Mouse (Mus musculus) liver, embryonic 14.5 days (tissue): ENCODE results near the gene C8g. TPM values are rescaled to one million over a fixed set of nuclear protein-coding genes. Genes with fewer than 3 reads are reported as not detected.

ENCODE experiments used
- ATAC-seq: fragments of 200-750 bp; cut with Nextera tagmentation; 2 replicates; pipeline ENCODE4 v1.8.0; 2017; ENCODE audit warnings: moderate number of reproducible peaks, mild to moderate bottlenecking, moderate library complexity; ENCODE audit not compliant: insufficient read depth
- DNase-seq, 3 experiments: peaks; one replicate each; pipeline ENCODE4 v3.0.0-alpha.2; 2012 to 2013; ENCODE audit warnings: low read depth in 3 of 3, low spot score in 3 of 3
- H3K27ac ChIP-seq: fragments of 300-500 bp; sonication (generic); 2 replicates; pipeline ENCODE4 v1.5.1; 2014; ENCODE audit warnings: moderate library complexity, mild to moderate bottlenecking, control low read depth, inconsistent platforms
- H3K27me3 ChIP-seq: fragments of 300-500 bp; sonication (generic); 2 replicates; pipeline ENCODE4 v1.6.1; 2014; ENCODE audit warnings: mild to moderate bottlenecking, low read length, moderate library complexity; ENCODE audit not compliant: control insufficient read depth, insufficient read depth
- H3K36me3 ChIP-seq: fragments of 300-500 bp; sonication (generic); replicated peaks from 2 replicates; pipeline ENCODE4 v1.6.1; 2014; ENCODE audit warnings: low read depth; ENCODE audit not compliant: control insufficient read depth, insufficient read depth
- H3K4me1 ChIP-seq, 2 experiments: fragments of 200-500 bp in 1 of 2; fragments of 300-500 bp in 1 of 2; sonication (generic) in 1 of 2; replicated peaks; 2 replicates each; pipeline ENCODE4 v1.6.1; 2012 to 2014; ENCODE audit warnings: antibody characterized with exemption in 1 of 2, inconsistent platforms in 1 of 2, low read length in 1 of 2; ENCODE audit not compliant: control insufficient read depth in 2 of 2, insufficient read depth in 2 of 2
- H3K4me2 ChIP-seq: fragments of 300-500 bp; sonication (generic); 2 replicates; pipeline ENCODE4 v1.6.1; 2014; ENCODE audit warnings: low read depth, mild to moderate bottlenecking, control low read depth, moderate library complexity
- H3K4me3 ChIP-seq, 2 experiments: fragments of 200-500 bp in 1 of 2; fragments of 300-500 bp in 1 of 2; sonication (generic) in 1 of 2; 2 replicates each; pipeline ENCODE4 v1.5.1; 2012 to 2014; ENCODE audit warnings: low read depth in 2 of 2, low read length in 2 of 2, mild to moderate bottlenecking in 2 of 2, control low read depth in 1 of 2, inconsistent platforms in 1 of 2, moderate library complexity in 1 of 2; ENCODE audit not compliant: insufficient read depth in 1 of 2
- H3K9ac ChIP-seq: fragments of 300-500 bp; sonication (generic); replicated peaks from 2 replicates; pipeline ENCODE4 v1.6.1; 2014; ENCODE audit warnings: mild to moderate bottlenecking, control low read depth, moderate library complexity
- H3K9me3 ChIP-seq: fragments of 300-500 bp; sonication (generic); 2 replicates; pipeline ENCODE4 v1.6.1; 2016; ENCODE audit warnings: low read length, mixed read lengths; ENCODE audit not compliant: control insufficient read depth
- CTCF ChIP-seq: IDR thresholded peaks from 2 replicates; pipeline ENCODE4 v1.5.1; 2016; ENCODE audit warnings: antibody characterized with exemption, low read depth, control low read depth
- EP300 ChIP-seq: IDR thresholded peaks from 2 replicates; pipeline ENCODE4 v1.6.1; 2016; ENCODE audit warnings: antibody characterized with exemption, low read depth
- WGBS: fragments of 180-500 bp; shearing (Covaris S2); extraction: QIAGEN DNeasy Blood & Tissue Kit; methylation state at CpG from one replicate; pipeline ENCODE4 v1.1.7; 2014; ENCODE audit not compliant: insufficient replicate concordance; 5-methylcytosine and 5-hydroxymethylcytosine counted together
- polyA plus RNA-seq, 2 experiments: library from polyadenylated mRNA; depleted of rRNA in 1 of 2; stranded (reverse) in 1 of 2; unstranded in 1 of 2; fragments of >200 nt; fragmentation: Nextera tagmentation in 1 of 2; extraction: Ambion mirVana in 1 of 2; gene quantifications; 2 replicates each; pipeline versions ENCODE4 v1.2.1 to v1.2.3; 2012 to 2014

The C8g gene
- polyA plus RNA-seq, 2 experiments = 26.7 to 57.9 TPM

- ATAC-seq = no peak
These were observed 50.5 kb downstream of the C8g start for GRCm38 (mm10) chr2:25450853-25451647.

More at GRCm38 (mm10) chr2:25450853-25451647, 50.5 kb downstream of the C8g start:
- Histone ChIP-seq H3K36me3 (no peaks in the 10 kb centered on the region), H3K27me3 (no peaks in the 10 kb centered on the region), H3K4me1 (no peaks in the 10 kb centered on the region), H3K9ac (no peak overlapping the region), H3K9me3 (no peaks in the 10 kb centered on the region), H3K27ac (no peak overlapping the region), H3K4me2 (no peak overlapping the region), H3K4me3 (no peak overlapping the region)
- TF ChIP-seq EP300 (no peak), CTCF (no peak)
- 52% methylated on average over 8 of the region's 8 CpGs for WGBS
- DNase-seq = no peak

Other genes starting within 250 kb of the C8g start
Only the 30 nearest of the 36 such genes appear.
- not detected in 2 replicates for gene Lrrc26, start 211.8 kb downstream of the C8g start, polyA plus RNA-seq (2012; rRNA removed)
- gene Lrrc26, start 211.8 kb downstream of the C8g start, polyA plus RNA-seq (2014; fragmentation: Nextera tagmentation; extraction: Ambion mirVana) = not detected in 2 replicates
- gene Grin1, start 182.5 kb downstream of the C8g start, polyA plus RNA-seq (2012; rRNA removed) = 0.02 and 0.05 TPM in 2 replicates
- gene Grin1, start 182.5 kb downstream of the C8g start, polyA plus RNA-seq (2014; fragmentation: Nextera tagmentation; extraction: Ambion mirVana) = 0.06 and 0.14 TPM in 2 replicates
- gene Man1b1, start 169.4 kb downstream of the C8g start, polyA plus RNA-seq (2012; rRNA removed) = 5.3 and 6.6 TPM in 2 replicates
- gene Man1b1, start 169.4 kb downstream of the C8g start, polyA plus RNA-seq (2014; fragmentation: Nextera tagmentation; extraction: Ambion mirVana) = 25.4 and 28.2 TPM in 2 replicates
- 9.3 and 10.6 TPM in 2 replicates for gene Dpp7, start 145.4 kb downstream of the C8g start, polyA plus RNA-seq (2012; rRNA removed)
- 9.4 and 12.8 TPM in 2 replicates for gene Dpp7, start 145.4 kb downstream of the C8g start, polyA plus RNA-seq (2014; fragmentation: Nextera tagmentation; extraction: Ambion mirVana)
- gene Uap1l1, start 136.0 kb downstream of the C8g start, polyA plus RNA-seq (2012; rRNA removed) = 2.9 and 3.8 TPM in 2 replicates
- gene Uap1l1, start 136.0 kb downstream of the C8g start, polyA plus RNA-seq (2014; fragmentation: Nextera tagmentation; extraction: Ambion mirVana) = 9.3 and 14.1 TPM in 2 replicates
- 20.1 and 21.5 TPM in 2 replicates for gene Sapcd2, start 129.4 kb downstream of the C8g start, polyA plus RNA-seq (2012; rRNA removed)
- gene Sapcd2, start 129.4 kb downstream of the C8g start, polyA plus RNA-seq (2014; fragmentation: Nextera tagmentation; extraction: Ambion mirVana) = 17.9 and 20.5 TPM in 2 replicates
- 0.18 and 0.30 TPM in 2 replicates for gene Entpd2, start 105.8 kb downstream of the C8g start, polyA plus RNA-seq (2012; rRNA removed)
- 0.23 TPM in 1 of 2 replicates, not detected in the other for gene Entpd2, start 105.8 kb downstream of the C8g start, polyA plus RNA-seq (2014; fragmentation: Nextera tagmentation; extraction: Ambion mirVana)
- 3.4 and 3.9 TPM in 2 replicates for gene Npdc1, start 102.4 kb downstream of the C8g start, polyA plus RNA-seq (2012; rRNA removed)
- 2.4 and 2.7 TPM in 2 replicates for gene Npdc1, start 102.4 kb downstream of the C8g start, polyA plus RNA-seq (2014; fragmentation: Nextera tagmentation; extraction: Ambion mirVana)
- gene Fut7, start 78.5 kb downstream of the C8g start, polyA plus RNA-seq (2012; rRNA removed) = 0.55 and 0.58 TPM in 2 replicates
- 0.34 and 0.90 TPM in 2 replicates for gene Fut7, start 78.5 kb downstream of the C8g start, polyA plus RNA-seq (2014; fragmentation: Nextera tagmentation; extraction: Ambion mirVana)
- 2.4 and 2.5 TPM in 2 replicates for gene Abca2, start 73.0 kb downstream of the C8g start, polyA plus RNA-seq (2012; rRNA removed)
- 0.91 and 1.1 TPM in 2 replicates for gene Abca2, start 73.0 kb downstream of the C8g start, polyA plus RNA-seq (2014; fragmentation: Nextera tagmentation; extraction: Ambion mirVana)
- 0.08 and 0.32 TPM in 2 replicates for gene Clic3, start 44.9 kb downstream of the C8g start, polyA plus RNA-seq (2012; rRNA removed)
- gene Clic3, start 44.9 kb downstream of the C8g start, polyA plus RNA-seq (2014; fragmentation: Nextera tagmentation; extraction: Ambion mirVana) = 0.18 and 0.27 TPM in 2 replicates
- gene Paxx, start 40.6 kb downstream of the C8g start, polyA plus RNA-seq (2012; rRNA removed) = 7.9 and 9.2 TPM in 2 replicates
- 6.3 and 7.3 TPM in 2 replicates for gene Paxx, start 40.6 kb downstream of the C8g start, polyA plus RNA-seq (2014; fragmentation: Nextera tagmentation; extraction: Ambion mirVana)
- 0.47 and 0.96 TPM in 2 replicates for gene Ptgds, start 31.7 kb downstream of the C8g start, polyA plus RNA-seq (2012; rRNA removed)
- gene Ptgds, start 31.7 kb downstream of the C8g start, polyA plus RNA-seq (2014; fragmentation: Nextera tagmentation; extraction: Ambion mirVana) = 0.17 TPM in 1 of 2 replicates, not detected in the other
- gene Lcn12, start 7.8 kb downstream of the C8g start, polyA plus RNA-seq (2012; rRNA removed) = not detected in 2 replicates
- gene Lcn12, start 7.8 kb downstream of the C8g start, polyA plus RNA-seq (2014; fragmentation: Nextera tagmentation; extraction: Ambion mirVana) = not detected in 2 replicates
- 6.2 and 8.1 TPM in 2 replicates for gene Fbxw5, start 969 bp downstream of the C8g start, polyA plus RNA-seq (2012; rRNA removed)
- 18.3 and 20.4 TPM in 2 replicates for gene Fbxw5, start 969 bp downstream of the C8g start, polyA plus RNA-seq (2014; fragmentation: Nextera tagmentation; extraction: Ambion mirVana)
- 5.2 and 5.9 TPM in 2 replicates for gene Traf2, start 45.2 kb upstream of the C8g start, polyA plus RNA-seq (2012; rRNA removed)
- 12.3 and 14.4 TPM in 2 replicates for gene Traf2, start 45.2 kb upstream of the C8g start, polyA plus RNA-seq (2014; fragmentation: Nextera tagmentation; extraction: Ambion mirVana)
- 86.5 and 104 TPM in 2 replicates for gene Edf1, start 56.1 kb upstream of the C8g start, polyA plus RNA-seq (2012; rRNA removed)
- 192 and 203 TPM in 2 replicates for gene Edf1, start 56.1 kb upstream of the C8g start, polyA plus RNA-seq (2014; fragmentation: Nextera tagmentation; extraction: Ambion mirVana)
- 1.6 and 9.7 TPM in 2 replicates for gene Mamdc4, start 73.1 kb upstream of the C8g start, polyA plus RNA-seq (2012; rRNA removed)
- gene Mamdc4, start 73.1 kb upstream of the C8g start, polyA plus RNA-seq (2014; fragmentation: Nextera tagmentation; extraction: Ambion mirVana) = 0.18 and 0.25 TPM in 2 replicates
- gene Phpt1, start 73.5 kb upstream of the C8g start, polyA plus RNA-seq (2012; rRNA removed) = 29.5 and 31.4 TPM in 2 replicates
- gene Phpt1, start 73.5 kb upstream of the C8g start, polyA plus RNA-seq (2014; fragmentation: Nextera tagmentation; extraction: Ambion mirVana) = 44.9 and 46.5 TPM in 2 replicates
- 0.07 and 0.11 TPM in 2 replicates for gene Ajm1, start 80.0 kb upstream of the C8g start, polyA plus RNA-seq (2012; rRNA removed)
- gene Ajm1, start 80.0 kb upstream of the C8g start, polyA plus RNA-seq (2014; fragmentation: Nextera tagmentation; extraction: Ambion mirVana) = not detected in 2 replicates
- 19.0 and 21.5 TPM in 2 replicates for gene Rabl6, start 106.8 kb upstream of the C8g start, polyA plus RNA-seq (2012; rRNA removed)
- 18.6 and 19.7 TPM in 2 replicates for gene Rabl6, start 106.8 kb upstream of the C8g start, polyA plus RNA-seq (2014; fragmentation: Nextera tagmentation; extraction: Ambion mirVana)
- not detected in 2 replicates for gene Ccdc183, start 116.0 kb upstream of the C8g start, polyA plus RNA-seq (2012; rRNA removed)
- gene Ccdc183, start 116.0 kb upstream of the C8g start, polyA plus RNA-seq (2014; fragmentation: Nextera tagmentation; extraction: Ambion mirVana) = 0.08 TPM in 1 of 2 replicates, not detected in the other
- gene Tmem141, start 120.3 kb upstream of the C8g start, polyA plus RNA-seq (2012; rRNA removed) = 5.9 and 9.8 TPM in 2 replicates
- 9.3 and 9.4 TPM in 2 replicates for gene Tmem141, start 120.3 kb upstream of the C8g start, polyA plus RNA-seq (2014; fragmentation: Nextera tagmentation; extraction: Ambion mirVana)
- 23.4 and 27.6 TPM in 2 replicates for gene Fcna, start 126.3 kb upstream of the C8g start, polyA plus RNA-seq (2012; rRNA removed)
- 41.5 and 47.1 TPM in 2 replicates for gene Fcna, start 126.3 kb upstream of the C8g start, polyA plus RNA-seq (2014; fragmentation: Nextera tagmentation; extraction: Ambion mirVana)
- not detected in 2 replicates for gene Lcn8, start 151.4 kb upstream of the C8g start, polyA plus RNA-seq (2012; rRNA removed)
- not detected in 2 replicates for gene Lcn8, start 151.4 kb upstream of the C8g start, polyA plus RNA-seq (2014; fragmentation: Nextera tagmentation; extraction: Ambion mirVana)
- not detected in 2 replicates for gene Lcn5, start 156.2 kb upstream of the C8g start, polyA plus RNA-seq (2012; rRNA removed)
- gene Lcn5, start 156.2 kb upstream of the C8g start, polyA plus RNA-seq (2014; fragmentation: Nextera tagmentation; extraction: Ambion mirVana) = not detected in 2 replicates
- not detected in 2 replicates for gene Lcn6, start 175.1 kb upstream of the C8g start, polyA plus RNA-seq (2012; rRNA removed)
- gene Lcn6, start 175.1 kb upstream of the C8g start, polyA plus RNA-seq (2014; fragmentation: Nextera tagmentation; extraction: Ambion mirVana) = not detected in 2 replicates
- gene Lcn10, start 181.0 kb upstream of the C8g start, polyA plus RNA-seq (2012; rRNA removed) = not detected in 2 replicates
- not detected in 2 replicates for gene Lcn10, start 181.0 kb upstream of the C8g start, polyA plus RNA-seq (2014; fragmentation: Nextera tagmentation; extraction: Ambion mirVana)
- gene Obp2a, start 198.3 kb upstream of the C8g start, polyA plus RNA-seq (2012; rRNA removed) = not detected in 2 replicates
- gene Obp2a, start 198.3 kb upstream of the C8g start, polyA plus RNA-seq (2014; fragmentation: Nextera tagmentation; extraction: Ambion mirVana) = not detected in 2 replicates
- 3.9 and 5.9 TPM in 2 replicates for gene Bmyc, start 205.0 kb upstream of the C8g start, polyA plus RNA-seq (2012; rRNA removed)
- gene Bmyc, start 205.0 kb upstream of the C8g start, polyA plus RNA-seq (2014; fragmentation: Nextera tagmentation; extraction: Ambion mirVana) = 7.3 and 7.4 TPM in 2 replicates